Mouse (Mus musculus): ENCODE measurements around the gene Htt.

Gene Htt

GRCm38 (mm10) chr5:34931516-34932457 lies 170.2 kb downstream of the Htt start:
- no peak for DNase-seq (ENCODE audit: low spot score)

DNA sequence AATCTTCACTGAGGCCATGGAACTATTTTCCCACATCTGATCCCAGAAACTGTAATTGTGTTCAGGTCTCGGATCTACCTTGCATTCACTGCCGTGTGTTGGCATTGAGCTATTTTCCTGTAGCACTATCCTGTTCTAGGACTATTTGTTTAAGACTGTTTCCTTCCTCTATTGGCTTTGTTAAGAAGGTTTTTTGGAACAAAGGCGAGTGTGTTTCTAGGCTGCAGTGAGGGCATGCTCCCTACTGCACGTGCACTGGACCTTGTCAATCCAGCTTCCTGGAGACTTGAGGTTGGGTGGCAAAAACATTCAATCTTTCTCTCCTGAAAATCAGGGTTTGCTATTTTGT lies 170.9 kb downstream of the Htt start:
- no peak for DNase-seq (ENCODE audit: low spot score)

- DNase-seq (ENCODE audit: low spot score) = no peak
Observed at GRCm38 (mm10) chr5:34933461-34933860, 171.9 kb downstream of the Htt start.

- no peak for DNase-seq (ENCODE audit: low spot score)
Observed at GRCm38 (mm10) chr5:34941710-34942470, 180.3 kb downstream of the Htt start.

GRCm38 (mm10) chr5:34943428-34943827 lies 181.9 kb downstream of the Htt start:
- no peak for DNase-seq (ENCODE audit: low spot score)

GRCm38 (mm10) chr5:34948861-34949760 lies 187.6 kb downstream of the Htt start, which contains the start of gene Rgs12:
Gene Rgs12 (plus strand): TSS chr5:34949445.
- DNase-seq (ENCODE audit: low spot score) = peak; percentile 89

- DNase-seq (ENCODE audit: low spot score) = no peak
Observed at GRCm38 (mm10) chr5:34949769-34950211, 188.2 kb downstream of the Htt start.

DNA sequence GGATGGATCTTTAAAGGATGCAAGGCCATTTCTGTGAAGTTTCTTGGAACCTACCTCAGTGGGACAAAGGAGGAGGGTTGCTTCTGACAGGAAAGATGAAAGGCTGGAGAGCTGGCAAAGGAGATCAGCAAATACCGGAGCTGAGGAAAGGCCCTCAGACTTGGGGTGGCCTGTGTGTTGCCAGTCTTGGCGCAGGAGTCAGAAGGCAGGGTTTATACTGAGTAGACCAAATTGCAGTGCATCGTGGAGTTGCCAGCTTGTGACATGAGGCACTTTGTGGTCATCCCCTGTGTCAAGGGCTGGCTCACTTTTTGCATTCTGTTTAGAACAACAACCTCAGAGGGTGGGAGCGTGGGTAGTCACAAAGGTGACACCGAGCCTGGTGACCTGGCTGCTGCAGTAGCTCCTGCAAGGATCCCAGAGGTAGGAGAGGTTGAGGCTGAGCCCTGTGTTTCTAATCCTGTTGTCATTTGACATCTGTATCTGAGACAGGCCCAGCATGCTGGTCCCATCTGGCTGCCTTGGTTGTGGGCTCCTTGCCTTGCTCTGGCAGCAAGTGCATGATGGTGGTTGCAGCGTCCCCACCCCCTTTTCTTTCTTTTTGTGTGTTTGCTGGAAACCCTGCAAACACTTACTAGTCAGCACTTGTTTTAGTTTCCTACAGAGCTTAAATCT lies 189.1 kb downstream of the Htt start:
- no peak for DNase-seq (ENCODE audit: low spot score)

DNA sequence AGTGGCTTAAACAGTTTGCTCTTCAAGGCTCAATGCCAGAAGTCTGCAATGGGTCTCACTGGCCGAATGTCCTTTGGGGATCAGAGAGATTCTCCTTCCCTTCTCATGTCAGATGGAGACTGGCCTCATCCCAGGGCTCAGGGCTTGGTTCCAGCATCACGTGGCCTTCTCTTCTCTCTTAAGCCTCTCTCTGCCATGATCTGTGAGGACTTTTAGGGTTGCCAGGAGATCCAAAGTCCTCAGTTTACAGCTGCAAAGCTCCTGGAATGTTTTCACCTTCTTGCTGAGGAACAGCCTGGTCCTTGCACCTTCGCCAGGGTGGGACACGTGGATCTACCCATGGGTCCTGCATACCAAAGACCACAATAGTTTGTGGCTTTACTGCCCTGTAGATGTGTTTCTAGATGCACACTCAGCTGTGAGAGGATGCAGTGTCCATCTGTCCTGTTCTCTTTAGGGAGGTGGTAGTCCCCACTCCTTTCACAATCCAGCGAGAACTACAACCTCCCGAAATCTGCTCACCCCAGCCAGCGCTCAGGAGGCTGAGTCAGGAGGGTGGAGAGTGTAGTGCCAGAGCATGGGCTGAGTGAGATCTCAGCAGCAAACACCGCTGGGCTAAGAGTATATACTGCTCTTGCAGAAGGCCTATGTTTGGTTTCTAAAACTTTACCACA lies 189.8 kb downstream of the Htt start:
- DNase-seq (ENCODE audit: low spot score) = no peak

DNA sequence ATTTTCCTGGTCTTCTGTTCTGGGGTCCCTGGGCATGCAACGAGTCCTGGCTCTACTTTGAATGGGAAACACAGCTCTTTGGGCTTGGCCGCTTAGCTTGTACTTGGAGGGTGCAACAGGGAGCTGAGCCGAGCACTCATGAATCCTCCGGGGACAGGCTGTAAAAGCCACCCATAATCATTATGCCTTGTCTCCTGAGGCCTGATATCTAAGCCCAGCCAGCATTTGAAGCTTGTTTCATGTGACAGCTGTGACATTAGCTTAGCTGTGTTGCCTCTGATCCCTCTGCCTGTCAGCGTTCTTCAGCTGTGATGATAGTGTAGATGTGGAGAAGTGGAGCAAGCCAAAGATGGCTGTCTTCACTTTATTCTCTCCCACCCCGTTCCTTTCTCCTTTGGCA lies 193.0 kb downstream of the Htt start:
- no peak for DNase-seq (ENCODE audit: low spot score)

- no peak for DNase-seq (ENCODE audit: low spot score)
Observed at GRCm38 (mm10) chr5:34955630-34956029, 194.1 kb downstream of the Htt start.

DNA sequence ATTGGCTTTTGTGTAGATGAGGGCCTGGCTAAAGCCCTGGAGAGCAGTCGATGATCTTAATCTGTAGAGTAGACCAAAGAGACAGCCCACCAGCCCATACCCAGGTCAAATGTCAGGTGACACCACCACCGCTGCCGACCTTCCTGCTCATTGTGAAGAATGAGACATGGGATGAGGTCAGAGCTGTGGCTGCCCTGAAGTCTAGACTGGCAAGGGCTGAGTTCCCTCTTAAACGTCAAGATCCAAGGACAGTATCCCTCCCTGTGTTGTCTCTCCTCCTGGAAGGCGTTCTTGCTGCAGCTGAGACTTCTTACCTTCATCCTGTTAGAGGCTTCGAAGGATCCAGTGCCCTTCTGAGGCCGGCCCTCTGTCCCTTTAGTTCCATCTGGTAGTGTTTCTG lies 194.6 kb downstream of the Htt start:
- DNase-seq (ENCODE audit: low spot score) = no peak

GRCm38 (mm10) chr5:34957015-34957414 lies 195.5 kb downstream of the Htt start:
- DNase-seq (ENCODE audit: low spot score) = peak; percentile 32

- DNase-seq (ENCODE audit: low spot score) = no peak
Observed at GRCm38 (mm10) chr5:34960021-34960420, 198.5 kb downstream of the Htt start.
